Mouse (Mus musculus): ENCODE results near the gene Hrk.

The Hrk gene

GRCm38 (mm10) chr5:118223142-118223757 lies 58.8 kb downstream of the Hrk start:
- in situ Hi-C loops (cut with MboI, MseI) = loop anchor here (10.0 kb wide), 1 partner anchor 782 kb away; no protein-coding TSS in a partner anchor

- in situ Hi-C loops (cut with MboI, MseI) = no loop called here
Observed at GRCm38 (mm10) chr5:118230071-118230611, 65.7 kb downstream of the Hrk start.

DNA sequence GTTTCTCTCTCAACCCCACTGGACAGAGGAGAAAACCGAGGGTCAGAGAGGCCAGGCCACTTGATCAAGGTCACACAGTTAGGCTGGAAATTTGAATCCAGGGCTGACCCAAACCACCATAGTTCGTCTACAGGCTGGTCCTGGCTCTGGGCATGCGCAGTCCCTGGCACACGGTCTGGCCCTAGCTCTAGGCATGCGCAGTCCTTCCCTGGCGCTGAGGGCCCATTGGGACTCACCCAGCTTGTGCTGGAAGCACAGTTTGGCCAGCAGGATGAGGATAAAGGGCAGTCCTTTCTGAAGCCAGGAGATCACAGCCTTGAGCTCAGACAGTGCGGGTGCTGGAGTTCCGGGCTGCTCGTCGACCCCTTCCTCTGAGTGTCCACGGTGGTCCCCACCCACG lies 72.4 kb downstream of the Hrk start:
- in situ Hi-C loops (cut with MboI, MseI) = no loop called here
